Mouse (Mus musculus) MEL (cell line): ENCODE measurements at regions not wholly inside any gene's neighbourhood (a gene's known extent, or its start where the extent isn't known, plus 50 kb on each side); places are given as distances from the start of the nearest gene placed in this dataset.

ENCODE experiments used
- CTCF ChIP-seq, 3 experiments: IDR thresholded peaks in 2 of 3; conservative IDR thresholded peaks in 1 of 3; 2 replicates each; pipeline ENCODE4 v1.5.1; 2011 to 2012; ENCODE audit warnings: low read length in 3 of 3, low read depth in 2 of 3, mild to moderate bottlenecking in 2 of 3, improper control_type of control experiment in 1 of 3, inconsistent platforms in 1 of 3, mixed read lengths in 1 of 3, moderate library complexity in 1 of 3; ENCODE audit not compliant: control insufficient read depth in 1 of 3, insufficient read depth in 1 of 3, poor library complexity in 1 of 3, severe bottlenecking in 1 of 3
- GATA1 ChIP-seq: IDR thresholded peaks from 2 replicates; pipeline ENCODE4 v1.6.1; 2011; ENCODE audit warnings: low read depth, low read length, improper control_type of control experiment
- POLR2A ChIP-seq, 2 experiments: IDR thresholded peaks; 2 replicates each; pipeline ENCODE4 v1.6.1; 2011 to 2012; ENCODE audit warnings: low read length in 2 of 2, mild to moderate bottlenecking in 2 of 2, control low read depth in 1 of 2, improper control_type of control experiment in 1 of 2, low read depth in 1 of 2, moderate library complexity in 1 of 2; ENCODE audit not compliant: control insufficient read depth in 1 of 2, insufficient read depth in 1 of 2, poor library complexity in 1 of 2

- TF ChIP-seq CTCF (IDR thresholded peaks at IDR 0.05 in 2 of 3, conservative IDR thresholded peaks at IDR 0.05 in 1 of 3; ENCODE audit: control insufficient read depth in 1 of 3, insufficient read depth in 1 of 3, low read depth in 2 of 3, low read length in 3 of 3, poor library complexity in 1 of 3, severe bottlenecking in 1 of 3) (no peak), GATA1 (no peak), POLR2A (IDR thresholded peaks at IDR 0.05; ENCODE audit: control insufficient read depth in 1 of 2, insufficient read depth in 1 of 2, low read depth in 1 of 2, low read length in 2 of 2, poor library complexity in 1 of 2) (no peak)
These were observed 155.8 kb downstream of the Tmx1 start for GRCm38 (mm10) chr12:70608672-70609071.
